Comparison of ENCODE assay signal across 27 mouse cellular contexts in the genomic region with DNA sequence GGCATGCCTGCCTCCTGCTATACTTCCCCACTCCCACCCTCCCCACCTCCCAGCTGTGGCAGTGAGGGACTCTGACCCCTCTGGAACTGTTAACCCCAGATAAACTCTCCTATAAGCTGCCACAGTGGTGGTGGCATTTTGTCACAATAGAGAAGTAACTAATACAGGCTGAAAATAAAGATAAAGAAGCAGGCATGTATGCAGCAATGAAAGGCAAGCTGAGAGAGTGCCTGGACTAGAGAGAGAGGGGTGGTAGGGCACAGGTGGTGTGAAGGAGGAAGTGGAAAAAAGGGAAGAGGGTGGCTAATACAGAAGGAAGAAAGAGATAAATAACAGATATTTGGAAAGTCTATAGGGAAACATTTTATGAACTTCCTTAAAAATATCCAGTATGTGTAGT.
"Had no signal": no experiment of that assay in that cellular context is flagged by ENCODE, and none has a peak within 500 bp of the region (broad histone marks: within the 10 kb centered on the region; RNA-seq: fewer than 3 reads in every experiment).

No protein-coding gene starts in this region.

- H3K9ac ChIP-seq: limb, embryonic 12.5 days; limb, embryonic 13.5 days; limb, embryonic 15.5 days; liver, embryonic 12.5 days; liver, embryonic 13.5 days; liver, embryonic 14.5 days; liver, embryonic 15.5 days; liver, postnatal 0 days; lung, embryonic 14.5 days; lung, embryonic 15.5 days; midbrain, embryonic 12.5 days; midbrain, embryonic 13.5 days; midbrain, embryonic 15.5 days had no signal

- H3K4me3 ChIP-seq: limb, embryonic 10.5 days; limb, embryonic 12.5 days; limb, embryonic 13.5 days; limb, embryonic 15.5 days; liver, embryonic 12.5 days; liver, embryonic 13.5 days; liver, embryonic 15.5 days; lung, embryonic 15.5 days; megakaryocyte, embryonic 14.5 days; midbrain, embryonic 10.5 days; midbrain, embryonic 12.5 days; midbrain, embryonic 13.5 days; midbrain, embryonic 15.5 days; myocyte had no signal

- H3K36me3 ChIP-seq: limb, embryonic 10.5 days; limb, embryonic 12.5 days; limb, embryonic 13.5 days; limb, embryonic 15.5 days; liver, embryonic 12.5 days; liver, embryonic 13.5 days; liver, embryonic 15.5 days; lung, embryonic 15.5 days; midbrain, embryonic 10.5 days; midbrain, embryonic 12.5 days; midbrain, embryonic 13.5 days; midbrain, embryonic 15.5 days had no signal

- H3K4me1 ChIP-seq: limb, embryonic 15.5 days; liver, embryonic 12.5 days; liver, embryonic 13.5 days; liver, embryonic 15.5 days; lung, embryonic 15.5 days; megakaryocyte, embryonic 14.5 days; midbrain, embryonic 10.5 days; midbrain, embryonic 12.5 days; midbrain, embryonic 13.5 days; midbrain, embryonic 15.5 days had no signal

- H3K27me3 ChIP-seq: limb, embryonic 12.5 days; limb, embryonic 13.5 days; limb, embryonic 15.5 days; liver, embryonic 12.5 days; liver, embryonic 13.5 days; liver, embryonic 15.5 days; lung, embryonic 15.5 days; megakaryocyte, embryonic 14.5 days; midbrain, embryonic 12.5 days; midbrain, embryonic 13.5 days; midbrain, embryonic 15.5 days had no signal

- H3K27ac ChIP-seq: limb, embryonic 10.5 days; limb, embryonic 12.5 days; limb, embryonic 13.5 days; limb, embryonic 15.5 days; liver, embryonic 12.5 days; liver, embryonic 13.5 days; liver, embryonic 14.5 days; liver, embryonic 15.5 days; lung, embryonic 15.5 days; macrophage; midbrain, embryonic 10.5 days; midbrain, embryonic 12.5 days; midbrain, embryonic 13.5 days; midbrain, embryonic 15.5 days had no signal

- DNase-seq: left cerebral cortex, postnatal 4 days; liver; liver, embryonic 13.5 days; liver, postnatal 0 days; lung, adult 18-20 months; lung, adult 2 months; lung, embryonic 14.5 days; lung, postnatal 10 days; lung, postnatal 14 days; lung, postnatal 36 days; lung, postnatal 4 days; midbrain, embryonic 14.5 days had no signal

- H3K9me3 ChIP-seq: limb, embryonic 10.5 days; limb, embryonic 12.5 days; limb, embryonic 13.5 days; limb, embryonic 15.5 days; liver, embryonic 12.5 days; liver, embryonic 15.5 days; lung, embryonic 15.5 days; midbrain, embryonic 10.5 days; midbrain, embryonic 12.5 days; midbrain, embryonic 13.5 days; midbrain, embryonic 15.5 days had no signal
